Mouse (Mus musculus) c-Kit-positive CD71-positive TER-119-positive erythroid progenitor cells, embryonic 14.5 days (primary cell): ENCODE results near the gene Morn5.

Source experiments
- DNase-seq: peaks from one replicate; pipeline ENCODE4 v3.0.0-alpha.2; 2013; ENCODE audit warnings: low spot score

Gene Morn5

GRCm38 (mm10) chr2:36048748-36049566, at the start of gene Morn5, which contains the start of gene Ndufa8:
Gene Morn5, plus strand, starts transcription at chr2:36049458.
Gene Ndufa8, minus strand, starts transcription at chr2:36049406.
- peak; percentile 98 for DNase-seq

GRCm38 (mm10) chr2:36000390-36000789, 48.9 kb upstream of the Morn5 start:
- DNase-seq, result no peak

- no peak for DNase-seq
Measured at GRCm38 (mm10) chr2:36002188-36002587, 47.1 kb upstream of the Morn5 start.

GRCm38 (mm10) chr2:36008071-36008470, 41.2 kb upstream of the Morn5 start:
- DNase-seq, result peak; percentile 44

- peak; percentile 57 for DNase-seq
Measured at GRCm38 (mm10) chr2:36009386-36009785, 39.9 kb upstream of the Morn5 start.

- DNase-seq, result no peak
Measured at GRCm38 (mm10) chr2:36010579-36010978, 38.7 kb upstream of the Morn5 start.

- DNase-seq, result no peak
Measured at GRCm38 (mm10) chr2:36011331-36011825, 37.9 kb upstream of the Morn5 start.

GRCm38 (mm10) chr2:36013010-36013409, 36.2 kb upstream of the Morn5 start:
- DNase-seq, result no peak

GRCm38 (mm10) chr2:36021385-36022159, 27.7 kb upstream of the Morn5 start:
- peak; percentile 42 for DNase-seq

GRCm38 (mm10) chr2:36023291-36023690, 26.0 kb upstream of the Morn5 start:
- DNase-seq, result no peak

GRCm38 (mm10) chr2:36032884-36033283, 16.4 kb upstream of the Morn5 start:
- no peak for DNase-seq

- DNase-seq, result no peak
Measured at GRCm38 (mm10) chr2:36033966-36034365, 15.3 kb upstream of the Morn5 start.

GRCm38 (mm10) chr2:36034898-36035297, 14.4 kb upstream of the Morn5 start:
- DNase-seq, result no peak

- DNase-seq, result no peak
Measured at GRCm38 (mm10) chr2:36035413-36036081, 13.7 kb upstream of the Morn5 start.

GRCm38 (mm10) chr2:36039297-36039985, 9.8 kb upstream of the Morn5 start:
- DNase-seq, result no peak

GRCm38 (mm10) chr2:36040872-36041271, 8.4 kb upstream of the Morn5 start:
- DNase-seq, result no peak

GRCm38 (mm10) chr2:36048164-36048563, 1.1 kb upstream of the Morn5 start:
- DNase-seq, result peak; percentile 31

GRCm38 (mm10) chr2:36049567-36049954, 303 bp downstream of the Morn5 start:
- no peak for DNase-seq

GRCm38 (mm10) chr2:36053249-36053648, 4.0 kb downstream of the Morn5 start:
- no peak for DNase-seq

- no peak for DNase-seq
Measured at GRCm38 (mm10) chr2:36056248-36056647, 7.0 kb downstream of the Morn5 start.

GRCm38 (mm10) chr2:36061409-36061808, 12.2 kb downstream of the Morn5 start:
- no peak for DNase-seq

- DNase-seq, result no peak
Measured at GRCm38 (mm10) chr2:36067132-36067531, 17.9 kb downstream of the Morn5 start.
